Mouse (Mus musculus) CH12.LX (cell line): ENCODE results near the gene Matn1. TPM values are rescaled to one million over a fixed set of nuclear protein-coding genes. Genes with fewer than 3 reads are reported as not detected.

Experiments used
- DNase-seq: peaks from one replicate; pipeline ENCODE4 v3.0.0-alpha.2; 2013; ENCODE audit errors: extremely low read depth
- H3K27ac ChIP-seq: 2 replicates; pipeline ENCODE4 v1.5.1; 2012; ENCODE audit warnings: low read depth, mild to moderate bottlenecking, control low read depth, moderate library complexity; ENCODE audit not compliant: insufficient read depth
- H3K27me3 ChIP-seq: replicated peaks from 2 replicates; pipeline ENCODE3; 2012; ENCODE audit warnings: inconsistent platforms
- H3K36me3 ChIP-seq, 2 experiments: replicated peaks in 1 of 2; 2 replicates each; pipeline versions ENCODE3 to v1.6.1; 2012; ENCODE audit warnings: inconsistent platforms in 1 of 2, low read length in 1 of 2, mild to moderate bottlenecking in 1 of 2, mixed read lengths in 1 of 2, moderate library complexity in 1 of 2; ENCODE audit not compliant: control insufficient read depth in 1 of 2, insufficient read depth in 1 of 2
- H3K4me1 ChIP-seq, 2 experiments: 2 replicates each; pipeline ENCODE4 v1.6.1; 2012; ENCODE audit warnings: inconsistent platforms in 1 of 2, moderate library complexity in 1 of 2; ENCODE audit not compliant: insufficient read depth in 2 of 2, control insufficient read depth in 1 of 2
- H3K4me2 ChIP-seq: 2 replicates; pipeline ENCODE4 v1.6.1; 2012; ENCODE audit warnings: low read depth, mild to moderate bottlenecking, control low read depth; ENCODE audit not compliant: poor library complexity, insufficient read depth, severe bottlenecking
- H3K4me3 ChIP-seq, 3 experiments: fragments of 150-350 bp in 1 of 3; sonication (generic) in 1 of 3; replicated peaks in 1 of 3; 2 replicates each; pipeline versions ENCODE3 to v1.5.1; 2011 to 2012; ENCODE audit warnings: low read depth in 2 of 3, low read length in 2 of 3, mild to moderate bottlenecking in 2 of 3, moderate library complexity in 2 of 3, control low read depth in 1 of 3, improper control_type of control experiment in 1 of 3, inconsistent platforms in 1 of 3, mixed read lengths in 1 of 3; ENCODE audit not compliant: poor library complexity in 1 of 3
- H3K79me2 ChIP-seq: replicated peaks from 2 replicates; pipeline ENCODE4 v1.6.1; 2012; ENCODE audit warnings: mild to moderate bottlenecking, moderate library complexity; ENCODE audit not compliant: control insufficient read depth, poor library complexity, insufficient read depth, severe bottlenecking; ENCODE audit errors: extremely low read depth
- H3K9ac ChIP-seq: 2 replicates; pipeline ENCODE4 v1.6.1; 2012; ENCODE audit warnings: low read depth, mild to moderate bottlenecking, control low read depth, moderate library complexity; ENCODE audit not compliant: insufficient read depth
- H3K9me3 ChIP-seq: replicated peaks from 2 replicates; pipeline ENCODE3; 2012; ENCODE audit warnings: low read length, inconsistent platforms, mixed read lengths
- CHD1 ChIP-seq: IDR thresholded peaks from 2 replicates; pipeline ENCODE4 v1.6.1; 2012; ENCODE audit warnings: low read depth, low read length, improper control_type of control experiment, inconsistent platforms
- ELF1 ChIP-seq: IDR thresholded peaks from 2 replicates; pipeline ENCODE4 v1.6.1; 2014; ENCODE audit warnings: low read depth, mild to moderate bottlenecking, inconsistent platforms, low read length, improper control_type of control experiment
- IRF4 ChIP-seq: IDR thresholded peaks from 2 replicates; pipeline ENCODE4 v1.6.1; 2014; ENCODE audit warnings: low read depth, mild to moderate bottlenecking, inconsistent platforms, low read length, improper control_type of control experiment
- JUN ChIP-seq: IDR thresholded peaks from 2 replicates; pipeline ENCODE4 v1.6.1; 2011; ENCODE audit warnings: low read depth, mild to moderate bottlenecking, low read length, improper control_type of control experiment, moderate library complexity; ENCODE audit not compliant: insufficient read depth
- JUND ChIP-seq: conservative IDR thresholded peaks from 2 replicates; pipeline ENCODE4 v1.6.1; 2011; ENCODE audit warnings: low read depth, low read length, improper control_type of control experiment
- MAFK ChIP-seq: IDR thresholded peaks from 2 replicates; pipeline ENCODE4 v1.6.1; 2011; ENCODE audit warnings: low read length, improper control_type of control experiment; ENCODE audit not compliant: insufficient replicate concordance
- MAX ChIP-seq: IDR thresholded peaks from 2 replicates; pipeline ENCODE4 v1.6.1; 2011; ENCODE audit warnings: low read length, improper control_type of control experiment
- MAZ ChIP-seq: IDR thresholded peaks from 2 replicates; pipeline ENCODE4 v1.6.1; 2012; ENCODE audit warnings: low read depth, mild to moderate bottlenecking, inconsistent platforms, low read length, improper control_type of control experiment, moderate library complexity
- MEF2A ChIP-seq: IDR thresholded peaks from 2 replicates; pipeline ENCODE4 v1.6.1; 2014; ENCODE audit warnings: low read depth, mild to moderate bottlenecking, inconsistent platforms, low read length, improper control_type of control experiment, borderline replicate concordance
- MXI1 ChIP-seq: IDR thresholded peaks from 2 replicates; pipeline ENCODE4 v1.6.1; 2011; ENCODE audit warnings: mild to moderate bottlenecking, low read depth, low read length, improper control_type of control experiment
- MYC ChIP-seq: IDR thresholded peaks from 2 replicates; pipeline ENCODE4 v1.6.1; 2011; ENCODE audit warnings: low read depth, mild to moderate bottlenecking, improper control_type of control experiment, low read length
- NELFE ChIP-seq: IDR thresholded peaks from 2 replicates; pipeline ENCODE4 v1.6.1; 2011; ENCODE audit warnings: low read depth, low read length, improper control_type of control experiment
- NRF1 ChIP-seq: IDR thresholded peaks from 2 replicates; pipeline ENCODE4 v1.6.1; 2014; ENCODE audit warnings: low read depth, mild to moderate bottlenecking, inconsistent platforms, low read length, improper control_type of control experiment, moderate library complexity
- PAX5 ChIP-seq: IDR thresholded peaks from 2 replicates; pipeline ENCODE4 v1.6.1; 2012; ENCODE audit warnings: low read length, inconsistent platforms, mixed read lengths
- POLR2A ChIP-seq: IDR thresholded peaks from 2 replicates; pipeline ENCODE4 v1.6.1; 2011; ENCODE audit warnings: low read depth, mild to moderate bottlenecking, improper control_type of control experiment, low read length
- RAD21 ChIP-seq: IDR thresholded peaks from 2 replicates; pipeline ENCODE4 v1.6.1; 2011; ENCODE audit warnings: low read depth, mild to moderate bottlenecking, low read length, improper control_type of control experiment, moderate library complexity
- SMC3 ChIP-seq: IDR thresholded peaks from 2 replicates; pipeline ENCODE4 v1.6.1; 2011; ENCODE audit warnings: low read depth, low read length, improper control_type of control experiment
- TBP ChIP-seq: conservative IDR thresholded peaks from 2 replicates; pipeline ENCODE4 v1.6.1; 2011; ENCODE audit warnings: low read depth, low read length, improper control_type of control experiment
- UBTF ChIP-seq: IDR thresholded peaks from 2 replicates; pipeline ENCODE4 v1.6.1; 2012; ENCODE audit warnings: low read depth, mild to moderate bottlenecking, inconsistent platforms, low read length, improper control_type of control experiment, moderate library complexity
- USF1 ChIP-seq: IDR thresholded peaks from 2 replicates; pipeline ENCODE4 v1.6.1; 2014; ENCODE audit warnings: low read depth, mild to moderate bottlenecking, inconsistent platforms, low read length, improper control_type of control experiment
- USF2 ChIP-seq: conservative IDR thresholded peaks from 2 replicates; pipeline ENCODE4 v1.6.1; 2011; ENCODE audit warnings: low read depth, low read length, improper control_type of control experiment
- ZC3H11A ChIP-seq: IDR thresholded peaks from 2 replicates; pipeline ENCODE4 v1.6.1; 2012; ENCODE audit warnings: low read depth, mild to moderate bottlenecking, inconsistent platforms, low read length, improper control_type of control experiment
- ZNF384 ChIP-seq: IDR thresholded peaks from 2 replicates; pipeline ENCODE4 v1.6.1; 2012; ENCODE audit warnings: low read depth, low read length, improper control_type of control experiment, inconsistent platforms
- dilution Hi-C: fragments of 300-500 bp; cut with MboI; formaldehyde crosslinking; loops from 2 replicates; pipeline ENCODE4 v1.14.3; 2020; ENCODE audit warnings: low sequenced_read_pairs; ENCODE audit not compliant: extremely low pct_unique_long_range_greater_than_20kb, extremely low pct_ligation_motif_present
- in situ Hi-C: fragments of 300-500 bp; cut with MboI; formaldehyde crosslinking; loops from 3 replicates; pipeline ENCODE4 v1.14.3; 2019; ENCODE audit warnings: low sequenced_read_pairs, low pct_ligation_motif_present, low pct_unique_long_range_greater_than_20kb, mixed read lengths
- polyA plus RNA-seq: library from polyadenylated mRNA; unstranded; fragments of >175 nt; gene quantifications from 2 replicates; pipeline ENCODE4 v1.2.1, GENCODE M21; 2012; ENCODE audit warnings: low read depth; ENCODE audit not compliant: insufficient read length
- total RNA-seq, 2 experiments: library from RNA; depleted of rRNA; stranded (reverse); fragments of 300-350 nt in 1 of 2; fragments of >200 nt in 1 of 2; gene quantifications; 2 replicates each; pipeline ENCODE4 v1.2.3; 2012 to 2014

The Matn1 gene
- total and polyA plus RNA-seq, 3 experiments = 0.52 to 3.5 (median 0.76) TPM

GRCm38 (mm10) chr4:130990966-130991365 is 46.8 kb downstream of the Matn1 start:
- no peak for DNase-seq
- Histone ChIP-seq H3K9me3 (peaks cover 28% of the 10 kb centered on the region), H3K79me2 (no peaks in the 10 kb centered on the region), H3K4me1 (peaks cover 0 to 4% of the 10 kb centered on the region in 2 experiments; a peak in 1 of 4 replicates), H3K27ac (no peak overlapping the region), H3K4me3 (no peak overlapping the region), H3K9ac (no peak overlapping the region), H3K4me2 (no peak overlapping the region), H3K36me3 (no peaks in the 10 kb centered on the region), H3K27me3 (peaks cover 69% of the 10 kb centered on the region)
- dilution Hi-C loops = no loop called here
- TF ChIP-seq NELFE = no peak
- no peak for TF ChIP-seq MYC
- TF ChIP-seq MAFK = no peak
- TF ChIP-seq CHD1 = no peak
- no peak for TF ChIP-seq JUND
- no peak for TF ChIP-seq SMC3
- TF ChIP-seq NRF1 = no peak
- TF ChIP-seq RAD21 = no peak
- no peak for TF ChIP-seq MAX
- TF ChIP-seq ZNF384 = no peak
- no peak for TF ChIP-seq UBTF
- TF ChIP-seq ELF1 = no peak
- TF ChIP-seq MEF2A = no peak
- TF ChIP-seq IRF4 = no peak
- no peak for TF ChIP-seq TBP
- no peak for TF ChIP-seq POLR2A
- TF ChIP-seq MXI1 = no peak
- in situ Hi-C loops = no loop called here

GRCm38 (mm10) chr4:130994556-130994955 is 50.4 kb downstream of the Matn1 start:
- in situ Hi-C loops = no loop called here
- no peak overlapping the region for H3K4me2 ChIP-seq
- H3K9ac ChIP-seq = no peak overlapping the region
- no peak overlapping the region for H3K27ac ChIP-seq
- no peaks in the 10 kb centered on the region for H3K79me2 ChIP-seq
- peaks cover 28% of the 10 kb centered on the region for H3K9me3 ChIP-seq
- dilution Hi-C loops = no loop called here
- H3K4me3 ChIP-seq = no peak overlapping the region
- H3K27me3 ChIP-seq = peaks cover 68% of the 10 kb centered on the region
- no peak for DNase-seq
- no peak for TF ChIP-seq SMC3
- TF ChIP-seq PAX5 = no peak
- TF ChIP-seq USF2 = no peak
- no peak for TF ChIP-seq ZC3H11A
- no peak for TF ChIP-seq MAZ
- no peak for TF ChIP-seq JUN
- no peak for TF ChIP-seq USF1
- TF ChIP-seq ZNF384 = no peak
- TF ChIP-seq, all 38 proteins: peak for 0
- Histone ChIP-seq H3K4me1 (no peaks in the 10 kb centered on the region), H3K36me3 (no peaks in the 10 kb centered on the region)
